Mouse (Mus musculus): ENCODE results near the gene Ston2. TPM values are rescaled to one million over a fixed set of nuclear protein-coding genes. Genes with fewer than 3 reads are reported as not detected.
"Not testable (repeated sequence)": the region's sequence is repeated elsewhere in the genome, so short reads cannot be mapped to it uniquely, and the experiment has no call there.

Ston2 gene
- total and polyA plus RNA-seq, 3 experiments, result 33.4 to 110 (median 74.5) TPM

- ATAC-seq (ENCODE audit: extremely low read depth, insufficient number of reproducible peaks, low FRiP score, poor library complexity, severe bottlenecking) (no peak), DNase-seq (ENCODE audit: low spot score) (no peak)
- Histone ChIP-seq H3K27me3 (ENCODE audit: insufficient read depth, low read length) (no peaks in the 10 kb centered on the region), H3K36me3 (replicated peaks) (peaks cover 18% of the 10 kb centered on the region), H3K4me3 (ENCODE audit: low read depth, low read length) (no peak overlapping the region), H3K9me3 (replicated peaks) (no peaks in the 10 kb centered on the region), H3K4me1 (ENCODE audit: insufficient read depth, low read depth, low read length) (peaks cover 75% of the 10 kb centered on the region)
- no peak for TF ChIP-seq CTCF (IDR thresholded peaks at IDR 0.05; ENCODE audit: low read depth, low read length)
- TF ChIP-seq POLR2AphosphoS5 (IDR thresholded peaks at IDR 0.05; ENCODE audit: insufficient replicate concordance, low read depth, low read length), result no peak
- TF ChIP-seq TAL1 (conservative IDR thresholded peaks at IDR 0.05; ENCODE audit: low read depth, low read length), result no peak
- TF ChIP-seq GATA1 (IDR thresholded peaks at IDR 0.05; ENCODE audit: borderline replicate concordance, low read length), result no peak
- no peak for TF ChIP-seq GATA2 (IDR thresholded peaks at IDR 0.05; ENCODE audit: borderline replicate concordance, low read depth, low read length)
Measured at GRCm38 (mm10) chr12:91749543-91750184, 38.5 kb downstream of the Ston2 start.

GRCm38 (mm10) chr12:91748241-91748865 is 39.8 kb downstream of the Ston2 start:
- peaks cover 85% of the 10 kb centered on the region for H3K4me1 ChIP-seq (ENCODE audit: insufficient read depth, low read depth, low read length)
- H3K27me3 ChIP-seq (ENCODE audit: insufficient read depth, low read length), result no peaks in the 10 kb centered on the region
- H3K4me3 ChIP-seq (ENCODE audit: low read depth, low read length), result no peak overlapping the region
- H3K36me3 ChIP-seq (replicated peaks), result peaks cover 23% of the 10 kb centered on the region
- DNase-seq (ENCODE audit: low spot score) (no peak), ATAC-seq (ENCODE audit: extremely low read depth, insufficient number of reproducible peaks, low FRiP score, poor library complexity, severe bottlenecking) (no peak)
- no peak for TF ChIP-seq GATA1 (IDR thresholded peaks at IDR 0.05; ENCODE audit: borderline replicate concordance, low read length)
- TF ChIP-seq TAL1 (conservative IDR thresholded peaks at IDR 0.05; ENCODE audit: low read depth, low read length), result no peak
- no peak for TF ChIP-seq GATA2 (IDR thresholded peaks at IDR 0.05; ENCODE audit: borderline replicate concordance, low read depth, low read length)
- no peak for TF ChIP-seq POLR2AphosphoS5 (IDR thresholded peaks at IDR 0.05; ENCODE audit: insufficient replicate concordance, low read depth, low read length)
- no peak for TF ChIP-seq CTCF (IDR thresholded peaks at IDR 0.05; ENCODE audit: low read depth, low read length)
- no peaks in the 10 kb centered on the region for H3K9me3 ChIP-seq (replicated peaks)

- not testable (repeated sequence) for ATAC-seq (ENCODE audit: extremely low read depth, insufficient number of reproducible peaks, low FRiP score, poor library complexity, severe bottlenecking); H3K4me3 ChIP-seq (ENCODE audit: low read depth, low read length); H3K9me3 ChIP-seq (replicated peaks); DNase-seq (ENCODE audit: low spot score); H3K27me3 ChIP-seq (ENCODE audit: insufficient read depth, low read length)
- peaks cover 35% of the 10 kb centered on the region for H3K36me3 ChIP-seq (replicated peaks)
- peaks cover 87% of the 10 kb centered on the region for H3K4me1 ChIP-seq (ENCODE audit: insufficient read depth, low read depth, low read length)
Measured at GRCm38 (mm10) chr12:91746839-91747238, 41.3 kb downstream of the Ston2 start.

- Histone ChIP-seq H3K4me3 (ENCODE audit: low read depth, low read length) (peak overlapping the region; percentile 65), H3K4me1 (ENCODE audit: insufficient read depth, low read depth, low read length) (peaks cover 87% of the 10 kb centered on the region), H3K27me3 (ENCODE audit: insufficient read depth, low read length) (no peaks in the 10 kb centered on the region), H3K9me3 (replicated peaks) (no peaks in the 10 kb centered on the region), H3K36me3 (replicated peaks) (peaks cover 38% of the 10 kb centered on the region)
- TF ChIP-seq GATA2 (IDR thresholded peaks at IDR 0.05; ENCODE audit: borderline replicate concordance, low read depth, low read length) (no peak), GATA1 (IDR thresholded peaks at IDR 0.05; ENCODE audit: borderline replicate concordance, low read length) (no peak), POLR2AphosphoS5 (IDR thresholded peaks at IDR 0.05; ENCODE audit: insufficient replicate concordance, low read depth, low read length) (no peak), CTCF (IDR thresholded peaks at IDR 0.05; ENCODE audit: low read depth, low read length) (no peak), TAL1 (conservative IDR thresholded peaks at IDR 0.05; ENCODE audit: low read depth, low read length) (peak; percentile 96)
- DNase-seq (ENCODE audit: low spot score) (peak; percentile 83), ATAC-seq (ENCODE audit: extremely low read depth, insufficient number of reproducible peaks, low FRiP score, poor library complexity, severe bottlenecking) (peak; percentile 90)
Measured at GRCm38 (mm10) chr12:91745758-91746290, 42.4 kb downstream of the Ston2 start.

GRCm38 (mm10) chr12:91744091-91744490 is 44.1 kb downstream of the Ston2 start:
- H3K4me1 ChIP-seq (ENCODE audit: insufficient read depth, low read depth, low read length), result peaks cover 86% of the 10 kb centered on the region

GRCm38 (mm10) chr12:91742916-91743315 is 45.3 kb downstream of the Ston2 start:
- ATAC-seq (ENCODE audit: extremely low read depth, insufficient number of reproducible peaks, low FRiP score, poor library complexity, severe bottlenecking), result no peak
- peaks cover 81% of the 10 kb centered on the region for H3K4me1 ChIP-seq (ENCODE audit: insufficient read depth, low read depth, low read length)
- TF ChIP-seq CTCF (IDR thresholded peaks at IDR 0.05; ENCODE audit: low read depth, low read length) (no peak), GATA2 (IDR thresholded peaks at IDR 0.05; ENCODE audit: borderline replicate concordance, low read depth, low read length) (no peak), POLR2AphosphoS5 (IDR thresholded peaks at IDR 0.05; ENCODE audit: insufficient replicate concordance, low read depth, low read length) (no peak), GATA1 (IDR thresholded peaks at IDR 0.05; ENCODE audit: borderline replicate concordance, low read length) (no peak), TAL1 (conservative IDR thresholded peaks at IDR 0.05; ENCODE audit: low read depth, low read length) (no peak)

More at GRCm38 (mm10) chr12:91744091-91744490, 44.1 kb downstream of the Ston2 start:
- TF ChIP-seq CTCF (IDR thresholded peaks at IDR 0.05; ENCODE audit: low read depth, low read length) (no peak), POLR2AphosphoS5 (IDR thresholded peaks at IDR 0.05; ENCODE audit: insufficient replicate concordance, low read depth, low read length) (no peak), GATA2 (IDR thresholded peaks at IDR 0.05; ENCODE audit: borderline replicate concordance, low read depth, low read length) (no peak), TAL1 (conservative IDR thresholded peaks at IDR 0.05; ENCODE audit: low read depth, low read length) (no peak), GATA1 (IDR thresholded peaks at IDR 0.05; ENCODE audit: borderline replicate concordance, low read length) (no peak)
- Histone ChIP-seq H3K27me3 (ENCODE audit: insufficient read depth, low read length) (no peaks in the 10 kb centered on the region), H3K4me3 (ENCODE audit: low read depth, low read length) (peak overlapping the region; percentile 54; the same call in 1 of the 2 replicates), H3K9me3 (replicated peaks) (no peaks in the 10 kb centered on the region), H3K36me3 (replicated peaks) (peaks cover 52% of the 10 kb centered on the region)
- ATAC-seq (ENCODE audit: extremely low read depth, insufficient number of reproducible peaks, low FRiP score, poor library complexity, severe bottlenecking) (no peak), DNase-seq (ENCODE audit: low spot score) (no peak)

More at GRCm38 (mm10) chr12:91742916-91743315, 45.3 kb downstream of the Ston2 start:
- no peak for DNase-seq (ENCODE audit: low spot score)
- Histone ChIP-seq H3K27me3 (ENCODE audit: insufficient read depth, low read length) (no peaks in the 10 kb centered on the region), H3K4me3 (ENCODE audit: low read depth, low read length) (no peak overlapping the region), H3K9me3 (replicated peaks) (no peaks in the 10 kb centered on the region), H3K36me3 (replicated peaks) (peaks cover 55% of the 10 kb centered on the region)

Measured in G1E (cell line).